Mouse (Mus musculus): ENCODE data around the gene Large1.

Gene Large1

GRCm38 (mm10) chr8:72812690-72813089 lies 540.6 kb downstream of the Large1 start:
- in situ Hi-C loops (cut with MboI, MseI): no loop called here

GRCm38 (mm10) chr8:72801583-72801982 lies 551.8 kb downstream of the Large1 start:
- in situ Hi-C loops (cut with MboI, MseI): no loop called here

DNA sequence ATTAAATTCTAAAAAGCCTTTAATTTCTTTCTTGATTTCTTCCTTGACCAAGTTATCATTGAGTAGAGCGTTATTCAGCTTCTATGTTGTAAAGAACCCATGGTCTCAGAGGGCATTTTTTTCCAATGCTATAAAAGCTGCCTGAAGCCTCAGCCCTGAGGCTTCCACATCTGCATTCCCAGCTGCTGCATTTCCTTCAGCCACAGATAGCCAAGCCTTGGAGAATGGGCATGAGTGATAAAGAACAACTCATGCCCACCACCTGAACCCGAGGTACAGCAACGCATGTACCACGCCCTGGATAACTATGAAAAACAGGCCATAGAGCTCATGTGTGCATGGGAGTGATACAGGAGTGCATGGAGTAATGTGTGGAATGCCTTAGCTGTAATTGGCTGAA lies 572.7 kb downstream of the Large1 start:
- in situ Hi-C loops (cut with MboI, MseI): no loop called here

GRCm38 (mm10) chr8:72777797-72778196 lies 575.5 kb downstream of the Large1 start:
- in situ Hi-C loops (cut with MboI, MseI): no loop called here

GRCm38 (mm10) chr8:72766777-72767176 lies 586.6 kb downstream of the Large1 start:
- in situ Hi-C loops (cut with MboI, MseI): loop anchor here (5.0 kb wide), 1 partner anchor 94 kb away; no protein-coding TSS in a partner anchor

DNA sequence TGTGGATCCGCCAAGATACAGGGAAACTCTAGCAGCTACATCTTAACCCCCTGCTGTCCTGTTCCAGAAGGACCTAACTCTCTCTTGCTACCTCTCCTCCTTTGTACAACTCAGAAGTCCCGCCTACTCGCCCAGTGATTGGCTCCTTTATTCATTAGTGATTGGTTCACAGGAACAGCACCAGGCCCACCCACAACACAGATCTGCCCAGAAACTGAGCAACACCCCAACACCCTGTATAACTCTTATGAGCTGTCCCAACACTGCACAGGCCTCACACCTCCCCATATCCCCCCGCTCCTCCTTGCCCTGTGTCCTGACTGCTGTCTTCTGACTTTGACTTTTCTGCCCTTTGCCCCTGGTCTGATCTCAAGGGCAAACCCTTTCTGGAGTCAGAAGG lies 587.6 kb downstream of the Large1 start:
- in situ Hi-C loops (cut with MboI, MseI): loop anchor here (5.0 kb wide), 1 partner anchor 93 kb away; no protein-coding TSS in a partner anchor
